Mouse (Mus musculus): Measurements from ENCODE around the gene Galnt14.

GRCm38 (mm10) chr17:73699881-73700280, 10.4 kb downstream of the Galnt14 start:
- TF ChIP-seq EP300 (IDR thresholded peaks at IDR 0.05; ENCODE audit: low read depth): no peak
- TF ChIP-seq CTCF (IDR thresholded peaks at IDR 0.05; ENCODE audit: low read depth): no peak

Data from liver, embryonic 14.5 days (tissue).